Mouse (Mus musculus) B cell, adult 2 months (primary cell): Measurements from ENCODE around the gene Gm11492.

Source experiments
- DNase-seq, 2 experiments: peaks; one replicate each; pipeline ENCODE4 v3.0.0; 2022

Gene Gm11492

DNA sequence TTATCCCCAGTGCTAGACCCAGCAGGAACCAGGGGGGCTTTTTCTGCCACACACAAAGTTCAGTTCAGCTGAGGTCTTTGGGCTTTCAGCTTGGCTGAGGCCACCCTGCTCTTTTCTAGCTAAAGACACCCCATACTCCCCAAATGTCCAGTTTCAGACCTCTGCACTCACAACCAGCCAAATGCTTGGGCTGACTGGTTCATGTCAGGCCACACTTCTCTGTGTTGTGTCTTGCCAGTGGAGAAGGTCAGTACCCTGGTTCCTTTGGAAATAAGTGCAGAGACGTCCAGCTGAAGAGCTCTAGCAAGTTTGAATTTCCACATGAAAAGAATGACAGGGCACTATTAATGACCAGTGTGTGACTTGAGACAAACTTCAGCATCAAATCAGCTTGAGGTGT lies 13.3 kb downstream of the Gm11492 start:
- no peak for DNase-seq

DNA sequence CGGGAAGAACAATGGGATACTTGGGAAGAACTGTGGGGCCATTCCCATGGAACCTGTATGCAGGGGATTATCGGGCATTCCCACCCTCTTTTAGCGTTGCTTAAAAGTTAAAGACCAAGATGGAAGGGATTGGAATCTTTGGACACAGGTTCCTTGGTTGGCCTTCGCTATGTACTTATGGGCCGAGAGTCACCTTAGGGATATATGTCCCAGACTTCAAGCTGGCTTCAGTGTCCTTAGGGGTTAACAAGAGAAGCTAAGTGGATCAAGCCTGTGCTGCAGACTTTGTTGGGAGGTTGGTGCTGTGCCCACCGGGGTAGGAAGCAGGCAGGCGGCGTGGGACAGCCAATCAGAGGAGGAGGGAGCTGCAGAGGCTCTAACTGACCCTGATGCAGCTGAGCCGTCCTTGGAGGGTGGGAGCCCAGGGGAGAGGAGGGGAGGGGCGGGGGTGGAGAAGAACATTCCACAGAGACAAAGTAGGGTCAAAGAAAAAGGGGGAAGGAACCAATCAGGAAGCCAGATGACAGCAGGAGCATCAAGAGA lies 14.2 kb downstream of the Gm11492 start:
- DNase-seq, result no peak

DNA sequence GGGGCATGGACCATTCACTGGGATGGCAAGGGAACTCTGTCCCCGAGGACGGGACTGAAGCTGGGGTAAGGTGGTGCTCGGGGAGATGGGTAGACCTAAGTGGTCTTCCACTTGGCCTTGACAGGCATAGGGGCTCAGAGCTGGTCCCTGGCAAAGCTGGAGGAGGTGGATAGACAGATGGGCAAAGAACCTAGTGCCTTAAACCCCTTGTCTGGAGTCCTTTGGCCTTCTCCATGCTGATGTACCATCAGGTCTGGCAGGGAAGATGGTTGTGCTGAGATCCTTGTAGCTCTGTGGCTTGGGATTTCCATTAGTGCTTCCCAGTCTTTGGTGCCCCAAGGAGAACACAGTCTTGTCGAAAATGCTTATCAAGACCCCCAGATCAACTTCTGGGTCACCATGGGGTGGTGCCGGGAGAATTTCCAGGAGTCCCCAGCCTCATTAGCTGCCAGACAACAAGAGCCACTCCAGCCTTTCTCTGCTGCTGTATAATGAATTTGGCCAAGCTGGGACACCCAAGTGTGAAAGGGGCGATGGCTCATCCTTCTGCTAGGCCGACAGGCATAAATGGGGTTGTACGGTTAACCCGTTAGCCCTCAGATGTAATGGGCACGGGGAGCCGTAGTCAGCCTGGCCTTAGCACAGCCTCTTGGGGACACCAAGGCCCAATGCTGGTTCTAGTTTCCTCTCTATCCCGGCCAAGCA lies 14.9 kb downstream of the Gm11492 start:
- no peak for DNase-seq

DNA sequence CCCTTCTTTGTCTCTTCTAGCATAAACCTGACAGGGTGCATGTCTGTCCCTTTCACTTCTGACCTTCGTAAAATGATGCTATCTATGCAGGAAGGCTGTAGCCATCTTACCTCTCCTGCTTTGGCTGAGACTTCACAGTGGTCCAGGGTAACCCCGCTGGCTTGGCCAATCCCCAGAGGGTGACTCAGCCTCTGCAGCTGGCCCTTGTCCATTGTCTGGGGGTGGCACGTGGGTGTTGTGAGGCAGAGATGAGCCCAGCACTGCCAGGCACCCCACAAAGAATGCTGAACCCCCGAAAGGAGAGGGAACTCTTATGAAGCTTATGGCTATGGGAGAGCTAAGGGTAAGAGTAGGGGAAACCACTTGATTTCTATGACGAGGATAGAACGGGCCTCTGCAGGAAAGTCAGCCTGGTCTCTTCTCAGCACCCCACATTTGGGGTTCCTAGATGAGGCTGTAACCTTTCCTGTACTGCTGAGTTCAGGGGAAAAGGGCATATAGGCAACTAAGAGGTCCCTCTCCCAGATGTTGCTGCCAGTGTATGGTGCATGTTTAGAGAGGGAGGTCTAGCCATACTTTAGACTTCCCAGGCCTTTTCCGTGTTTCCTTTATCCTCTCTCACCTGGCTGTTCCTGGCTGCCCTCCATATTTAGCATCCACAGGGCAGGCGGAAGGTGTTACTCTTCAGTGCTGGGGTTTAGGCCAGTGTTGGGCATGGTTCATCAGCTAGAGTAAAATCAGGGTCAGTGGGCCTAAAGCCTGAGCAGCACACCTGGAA lies 15.7 kb downstream of the Gm11492 start:
- DNase-seq, result no peak

DNA sequence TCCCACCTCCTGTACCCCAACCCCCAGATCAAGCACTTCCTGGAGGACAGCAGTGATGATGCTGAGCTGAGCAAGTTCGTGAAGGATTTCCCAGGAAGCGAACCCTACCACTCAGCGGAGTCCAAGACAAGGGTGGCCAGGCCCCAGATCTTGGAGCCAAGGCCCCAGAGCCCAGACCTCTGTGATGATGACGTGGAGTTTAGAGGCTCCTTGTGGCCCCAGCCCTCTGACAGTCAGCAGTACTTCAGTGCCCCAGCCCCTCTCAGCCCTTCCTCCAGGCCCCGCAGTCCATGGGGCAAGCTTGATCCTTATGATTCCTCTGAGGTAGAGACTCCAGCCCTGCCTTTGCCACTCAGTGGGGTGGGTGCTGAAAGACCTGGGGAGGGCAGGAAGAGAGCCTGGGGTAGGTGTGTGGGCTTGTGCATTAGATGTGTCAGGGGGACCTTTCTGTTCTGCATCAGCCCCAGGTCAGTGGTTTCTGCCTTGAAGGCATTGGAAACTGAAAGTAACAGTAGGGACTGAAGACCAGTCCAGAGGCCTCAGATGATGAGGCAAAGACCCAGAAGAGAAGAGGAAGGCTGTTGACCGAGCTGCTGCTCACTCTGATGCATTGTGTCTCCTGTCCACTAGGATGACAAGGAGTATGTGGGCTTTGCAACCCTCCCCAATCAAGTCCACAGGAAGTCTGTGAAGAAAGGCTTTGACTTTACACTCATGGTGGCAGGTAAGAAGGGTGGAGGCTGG lies 17.0 kb downstream of the Gm11492 start:
- DNase-seq, result no peak

DNA sequence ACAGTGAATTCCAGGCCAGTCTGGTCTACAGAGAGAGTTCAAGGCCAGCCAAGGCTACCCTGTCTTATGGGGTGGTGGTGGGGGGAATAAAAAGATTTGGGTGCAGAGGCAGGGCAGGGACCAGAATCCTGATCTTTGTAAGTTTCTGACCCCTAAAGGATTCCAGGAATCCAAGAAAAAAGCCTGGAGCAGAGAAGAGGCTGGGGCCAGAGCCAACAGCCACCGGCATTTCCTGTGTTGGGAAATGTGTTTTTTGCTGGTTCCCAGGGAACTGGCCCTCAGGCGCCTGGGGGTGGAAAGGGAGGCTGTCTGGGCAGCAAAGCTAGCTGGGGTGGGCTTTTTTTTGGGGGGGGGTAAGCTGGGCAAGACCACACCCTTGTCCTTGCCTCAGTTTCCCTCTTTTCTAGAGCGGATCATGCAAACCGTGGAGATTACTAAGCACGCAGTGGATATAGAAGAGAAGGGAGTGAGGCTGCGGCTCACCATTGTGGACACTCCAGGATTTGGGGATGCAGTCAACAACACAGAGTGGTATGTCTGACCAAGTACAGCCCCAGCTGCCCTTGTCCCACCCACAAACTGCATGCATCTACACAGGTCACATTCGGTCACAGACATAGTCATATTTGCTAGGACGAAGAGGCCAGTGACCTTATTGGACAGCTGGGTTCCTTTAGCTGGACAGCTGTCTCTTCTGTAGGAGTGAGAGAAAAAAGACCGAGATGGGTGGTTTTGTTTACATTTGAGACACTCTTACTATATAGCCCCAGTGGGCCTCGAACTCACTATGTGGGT lies 18.5 kb downstream of the Gm11492 start:
- no peak for DNase-seq

DNA sequence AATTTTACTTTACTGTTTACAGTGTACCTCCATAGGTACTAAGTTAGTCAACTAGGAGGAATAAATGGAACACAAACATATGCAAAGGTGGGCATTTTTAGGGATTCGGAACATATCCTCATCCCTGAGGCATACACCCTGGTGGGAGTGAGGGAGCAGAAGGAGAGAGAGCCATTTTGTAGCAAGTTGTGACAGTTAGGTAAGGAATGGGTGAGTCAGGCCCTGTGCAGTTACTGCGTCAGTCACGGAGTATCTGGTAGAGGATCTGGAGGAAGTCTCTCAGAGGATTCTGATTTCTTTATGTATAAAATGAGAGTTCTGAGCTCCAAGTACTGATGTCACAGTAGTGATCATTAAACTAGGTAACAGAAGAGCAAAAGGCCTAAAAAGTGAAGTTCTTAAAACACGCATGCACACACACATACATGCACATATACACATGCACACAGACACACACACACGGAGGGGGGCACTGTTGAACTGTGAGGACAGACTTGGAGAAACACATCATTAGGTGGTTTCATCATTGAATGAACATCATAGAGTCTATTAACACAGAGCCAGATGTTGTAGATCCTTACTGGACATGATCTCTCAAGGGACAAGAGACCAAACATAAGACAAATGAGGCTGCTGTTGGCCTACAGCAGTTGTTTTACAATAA lies 20.9 kb downstream of the Gm11492 start:
- DNase-seq, result no peak

DNA sequence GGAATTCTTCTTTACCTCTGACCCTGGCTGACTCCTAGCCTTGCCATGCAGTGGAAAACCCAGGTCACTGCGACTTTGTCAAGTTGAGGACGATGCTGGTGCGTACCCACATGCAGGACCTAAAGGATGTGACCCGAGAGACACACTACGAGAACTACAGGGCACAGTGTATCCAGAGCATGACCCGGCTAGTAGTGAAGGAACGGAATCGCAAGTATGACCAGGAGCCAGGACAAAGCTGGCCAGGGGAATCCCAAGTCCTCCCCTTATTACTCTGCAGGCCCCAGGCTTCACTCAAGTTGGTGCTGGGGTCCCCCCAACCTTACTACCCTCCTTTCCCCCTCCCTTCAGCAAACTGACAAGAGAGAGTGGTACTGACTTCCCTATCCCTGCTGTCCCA lies 23.2 kb downstream of the Gm11492 start:
- DNase-seq, result no peak

DNA sequence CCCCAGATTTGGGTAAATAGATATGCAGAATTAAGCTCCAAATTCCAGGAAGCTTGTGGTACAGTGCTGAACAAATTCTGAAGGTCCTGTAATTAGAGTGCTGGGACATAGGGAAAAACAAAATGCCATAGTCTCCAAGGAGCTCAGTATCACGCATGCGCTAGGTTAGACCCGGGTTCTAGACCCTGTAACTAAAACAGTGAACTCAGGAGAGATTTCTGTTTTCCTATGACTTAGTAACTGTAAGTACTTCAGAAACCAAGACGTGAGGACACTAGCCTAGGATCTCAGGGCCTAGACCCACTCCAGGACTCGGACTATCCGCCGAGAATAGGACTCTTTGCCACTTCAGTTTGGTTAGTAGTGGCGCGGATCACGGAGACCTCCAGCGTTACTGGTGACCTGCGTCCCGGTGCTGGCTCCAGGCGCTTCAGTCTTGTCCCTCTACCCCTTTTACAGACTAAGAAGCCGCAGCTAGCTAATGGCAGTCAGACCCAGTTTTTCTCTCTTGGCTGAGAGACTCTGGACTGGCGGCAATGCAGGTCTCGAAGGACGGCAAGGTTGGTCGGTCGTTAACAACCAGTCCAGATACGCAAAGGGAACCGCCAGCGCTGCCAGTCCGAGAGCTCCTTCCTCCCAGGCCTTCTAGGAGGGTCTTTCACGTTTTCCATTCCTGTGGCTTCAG lies 24.5 kb downstream of the Gm11492 start:
- peak; percentile 50 to 56 for DNase-seq

DNA sequence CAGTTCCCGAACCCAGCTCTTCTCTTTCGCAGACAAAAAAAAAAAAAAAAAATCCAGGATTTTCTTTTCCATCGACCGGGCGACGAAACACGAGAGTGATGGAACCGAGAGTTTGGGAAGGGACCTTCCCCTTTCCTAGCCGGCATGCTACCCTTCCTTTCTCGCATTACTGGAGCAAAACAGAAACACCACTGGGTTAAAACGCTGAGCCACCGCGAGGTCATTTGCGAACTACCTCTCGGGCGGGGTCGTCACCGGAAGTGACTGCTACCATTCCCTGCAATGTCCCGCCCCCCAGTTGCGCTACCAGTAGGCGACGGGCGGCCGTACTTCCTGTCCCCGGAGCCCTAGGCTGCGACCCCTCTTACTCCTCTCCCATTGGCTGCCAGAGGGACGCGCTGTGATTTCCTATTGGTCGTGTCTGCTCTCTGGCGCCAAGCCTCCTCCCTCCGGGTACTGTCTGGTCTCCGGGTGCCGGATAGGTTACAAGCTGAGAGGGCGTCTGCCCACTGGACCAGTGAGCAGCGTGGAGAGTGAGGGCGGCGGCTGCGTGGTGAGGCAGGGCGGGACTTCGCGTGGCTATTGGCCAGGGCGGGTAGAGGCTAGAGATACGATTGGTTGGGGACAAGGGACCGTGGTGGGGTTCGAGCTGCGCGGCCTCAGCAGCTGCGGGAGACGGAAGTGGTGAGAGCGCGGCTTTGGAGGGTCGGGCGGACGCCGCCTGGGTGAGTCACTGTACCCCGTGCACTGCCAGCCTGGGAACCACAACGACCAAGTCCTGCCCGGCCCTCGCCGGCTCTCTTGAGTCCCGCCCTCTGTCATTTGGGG lies 25.3 kb downstream of the Gm11492 start, which contains the start of gene Mtmr4:
Gene Mtmr4 (plus strand): TSS at position 637 of the 828 bp plus-strand sequence.
- peak; percentile 97 to 99 for DNase-seq

DNA sequence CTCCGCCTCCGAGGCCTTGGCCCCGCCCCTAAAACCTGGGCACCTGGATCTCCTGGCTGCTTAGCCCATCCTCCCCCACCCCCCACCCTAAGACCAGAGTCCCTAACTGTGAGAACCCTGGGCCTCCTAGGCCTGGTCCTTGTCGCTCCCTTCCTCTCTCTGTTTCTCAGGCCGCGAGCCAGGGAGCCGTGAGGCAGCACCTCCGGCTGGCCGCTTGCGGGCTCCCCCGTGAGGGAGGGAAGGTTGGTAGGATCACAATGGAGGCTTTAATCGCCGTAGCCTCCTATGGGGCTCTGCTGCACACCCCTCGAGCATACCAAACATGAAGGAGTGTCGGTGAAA lies 25.9 kb downstream of the Gm11492 start:
- DNase-seq, result no peak

DNA sequence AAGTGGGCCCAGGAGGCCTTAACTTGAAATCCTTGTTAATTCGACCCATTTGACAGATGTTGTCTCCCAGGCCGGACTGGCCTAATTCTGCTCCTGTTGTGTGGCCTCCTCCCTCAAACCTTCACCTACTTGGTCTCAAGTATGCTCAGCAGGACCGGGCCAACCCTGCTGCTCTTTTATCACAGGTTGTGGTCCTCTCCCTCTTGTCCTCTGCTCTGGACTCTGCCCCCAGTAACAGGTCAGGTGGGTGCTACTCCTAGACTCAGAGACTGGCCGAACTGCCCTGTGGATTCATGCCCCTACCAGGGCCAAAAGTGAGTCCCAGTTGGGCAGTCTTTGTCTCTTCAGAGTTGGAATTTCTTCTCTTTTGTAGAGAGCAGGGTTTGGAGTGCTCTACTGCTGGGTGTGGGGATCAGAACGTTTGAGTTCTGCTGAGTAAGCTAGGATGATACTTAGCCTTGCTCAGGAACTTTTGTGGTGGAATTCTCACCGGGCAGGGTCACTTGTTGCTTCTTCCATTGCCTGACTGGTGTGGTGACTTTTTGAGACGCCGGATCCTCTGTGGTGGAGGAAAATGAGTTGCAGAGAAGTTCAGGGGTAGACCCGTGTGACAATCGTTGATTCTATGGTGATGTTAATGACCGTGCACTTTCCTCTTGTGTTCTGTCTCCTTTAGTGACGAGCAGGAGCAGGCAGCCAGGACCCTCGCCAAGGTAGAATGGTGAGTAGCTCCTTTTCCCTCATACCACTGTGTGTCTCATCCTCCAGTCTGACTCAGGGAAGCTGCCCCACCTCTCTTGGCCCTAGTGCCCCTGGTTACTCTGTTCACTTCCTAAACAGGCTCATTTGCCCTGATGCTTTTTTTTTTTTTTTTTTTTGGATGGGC lies 26.5 kb downstream of the Gm11492 start:
- DNase-seq, result no peak

DNA sequence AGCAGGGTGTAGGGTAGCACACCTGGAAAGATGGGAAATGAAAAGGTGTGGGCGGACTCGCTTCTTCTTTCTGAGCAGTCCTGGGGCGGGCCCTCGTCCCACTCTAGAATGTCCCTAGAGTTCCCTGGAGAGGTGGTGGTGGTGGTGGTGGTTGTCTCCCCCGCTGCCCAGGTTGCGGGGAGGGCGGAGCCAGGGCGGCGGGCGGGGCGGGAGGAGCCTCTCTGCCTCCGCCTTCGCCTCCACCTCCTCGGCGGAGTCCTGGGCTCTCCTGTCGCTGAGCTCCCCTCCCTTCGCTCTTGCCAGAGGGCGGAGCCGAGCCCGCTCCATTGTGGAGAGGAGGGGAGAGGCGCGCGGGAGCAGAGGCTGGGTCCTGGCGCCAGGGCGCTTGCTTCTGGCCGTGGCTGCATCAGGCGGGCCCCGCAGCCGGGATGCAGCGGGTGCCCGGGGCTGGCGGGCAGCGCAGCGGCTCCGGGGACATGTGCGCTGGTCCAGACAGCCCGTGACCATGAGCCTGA lies 28.9 kb downstream of the Gm11492 start:
- peak; percentile 57 to 63 for DNase-seq

DNA sequence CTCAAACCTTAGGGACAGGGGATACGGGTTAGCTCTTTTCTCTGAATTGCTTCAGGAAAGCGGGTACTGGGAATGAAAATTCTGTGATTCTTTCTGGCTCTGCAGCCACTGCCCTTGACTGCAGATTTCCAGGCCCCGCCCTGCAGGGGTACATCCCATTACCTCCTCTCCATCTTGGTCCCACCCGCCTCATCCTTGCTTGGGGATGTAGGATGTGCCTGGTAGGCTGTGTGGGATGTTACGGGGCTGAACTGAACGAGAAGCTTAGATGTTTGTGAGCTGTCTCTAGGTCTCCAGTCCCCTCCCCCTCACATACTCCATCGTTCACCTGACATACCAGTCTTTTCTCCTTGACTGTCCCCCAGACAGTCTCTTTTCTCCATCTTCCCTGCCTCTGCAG lies 29.5 kb downstream of the Gm11492 start:
- no peak for DNase-seq

DNA sequence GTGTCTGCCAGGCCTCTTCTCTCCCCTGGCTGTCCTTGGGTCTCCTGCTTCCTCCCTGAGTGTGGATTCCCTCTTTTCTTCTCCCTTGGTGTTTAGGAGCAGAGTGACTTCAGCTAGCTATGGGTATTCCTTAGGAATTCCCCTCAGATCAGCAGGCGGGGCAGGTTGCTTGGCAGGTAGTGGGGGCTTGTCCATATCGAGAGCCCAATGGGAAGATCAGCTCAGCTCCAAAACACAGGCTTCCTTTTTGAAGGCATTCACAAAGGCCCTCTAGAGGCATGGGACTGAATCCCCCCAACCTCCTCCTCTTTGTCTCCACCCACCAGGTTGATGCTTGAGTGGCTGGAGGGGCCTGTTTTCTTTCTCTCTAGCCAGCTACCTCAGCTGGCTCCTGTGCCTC lies 30.0 kb downstream of the Gm11492 start:
- DNase-seq, result no peak

DNA sequence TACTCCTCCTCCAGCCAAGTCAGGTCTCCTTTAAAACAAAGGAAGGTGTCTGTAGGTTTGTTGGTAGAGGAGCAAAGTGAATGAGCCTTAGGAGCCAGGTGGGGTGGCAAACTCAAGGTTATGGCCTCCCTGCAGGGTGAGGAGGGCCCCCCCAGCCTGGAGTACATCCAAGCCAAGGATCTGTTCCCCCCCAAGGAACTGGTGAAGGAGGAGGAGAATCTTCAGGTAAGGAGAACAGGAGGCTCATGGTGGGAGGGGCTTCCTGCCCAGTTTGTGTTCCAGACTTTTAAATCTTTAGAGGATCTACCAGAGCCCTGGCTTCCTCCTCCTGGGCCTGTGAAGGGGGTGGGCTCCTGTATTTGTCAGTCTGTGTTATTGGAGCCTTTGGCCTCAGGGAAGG lies 30.6 kb downstream of the Gm11492 start:
- no peak for DNase-seq

DNA sequence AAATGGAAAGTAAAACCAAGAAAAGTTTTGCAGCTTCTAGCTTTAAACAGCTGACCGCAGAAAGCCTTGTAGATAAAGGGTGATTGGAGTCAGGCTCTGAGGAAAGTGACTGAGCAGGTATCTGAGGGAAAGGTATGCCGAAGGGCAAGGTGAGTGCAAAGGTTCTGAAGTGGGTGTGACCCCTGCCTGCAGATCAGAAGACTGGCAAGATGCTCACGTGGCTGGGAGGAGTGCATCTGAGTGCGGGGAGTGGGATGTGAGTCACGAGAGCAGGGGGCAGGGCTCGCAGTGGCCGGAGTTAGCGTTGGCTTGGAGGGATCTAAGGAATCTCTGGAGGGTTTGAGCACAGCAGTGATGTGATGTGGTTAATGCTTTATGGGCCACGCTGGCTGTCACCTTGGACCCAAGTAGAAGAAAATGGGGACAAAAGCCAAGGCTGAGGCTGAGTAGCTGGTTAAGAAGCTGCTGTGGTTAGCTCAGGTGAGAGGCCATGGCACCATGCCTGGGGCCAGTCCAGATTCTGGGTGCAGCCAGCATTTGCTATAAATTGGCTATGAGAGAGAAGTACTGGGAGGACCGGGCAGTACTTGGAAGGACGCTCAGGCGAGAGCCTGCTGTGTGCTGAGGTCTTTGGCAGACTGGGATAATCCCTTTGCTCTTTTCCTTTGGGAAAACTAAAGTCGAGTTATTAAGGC lies 33.1 kb downstream of the Gm11492 start:
- no peak for DNase-seq

DNA sequence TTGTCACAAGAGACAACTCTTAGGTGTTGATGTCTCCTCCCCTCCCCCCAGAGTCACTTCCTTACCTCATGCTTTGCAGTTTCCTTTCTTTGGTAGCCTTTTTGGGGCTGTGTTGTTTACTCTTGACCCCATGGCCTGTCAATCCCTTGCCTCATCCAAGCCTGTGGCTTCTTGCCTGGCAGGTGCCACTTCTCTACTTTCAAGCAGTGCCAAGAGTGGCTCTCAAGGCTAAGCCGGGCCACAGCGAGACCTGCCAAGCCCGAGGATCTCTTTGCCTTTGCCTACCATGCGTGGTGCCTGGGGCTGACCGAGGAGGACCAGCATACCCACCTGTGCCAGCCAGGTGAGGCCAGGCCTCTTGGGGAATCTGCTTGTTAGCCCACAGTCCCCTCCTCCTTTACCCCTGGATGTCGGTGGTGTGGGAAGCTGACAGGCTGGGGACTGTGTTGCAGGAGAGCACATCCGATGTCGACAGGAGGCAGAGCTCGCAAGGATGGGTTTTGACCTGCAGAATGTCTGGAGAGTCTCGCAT lies 33.9 kb downstream of the Gm11492 start:
- no peak for DNase-seq
